Mouse (Mus musculus) T-cell, adult 2 months (primary cell): Measurements from ENCODE around the gene Hopx.
A peak's percentile ranks its signal among the peaks of the same experiment; 100 is the strongest.

Experiments
- DNase-seq: peaks from one replicate; pipeline ENCODE4 v3.0.0; 2022; ENCODE audit warnings: low spot score

The Hopx gene

GRCm38 (mm10) chr5:77114817-77115731 is at the start of gene Hopx:
TSS of gene Hopx (minus strand) at chr5:77115121.
- no peak for DNase-seq

GRCm38 (mm10) chr5:77163597-77163996 is 48.7 kb upstream of the Hopx start:
- no peak for DNase-seq

GRCm38 (mm10) chr5:77162566-77162965 is 47.6 kb upstream of the Hopx start:
- DNase-seq, result no peak

- DNase-seq, result no peak
Measured at GRCm38 (mm10) chr5:77157777-77158540, 43.0 kb upstream of the Hopx start.

DNA sequence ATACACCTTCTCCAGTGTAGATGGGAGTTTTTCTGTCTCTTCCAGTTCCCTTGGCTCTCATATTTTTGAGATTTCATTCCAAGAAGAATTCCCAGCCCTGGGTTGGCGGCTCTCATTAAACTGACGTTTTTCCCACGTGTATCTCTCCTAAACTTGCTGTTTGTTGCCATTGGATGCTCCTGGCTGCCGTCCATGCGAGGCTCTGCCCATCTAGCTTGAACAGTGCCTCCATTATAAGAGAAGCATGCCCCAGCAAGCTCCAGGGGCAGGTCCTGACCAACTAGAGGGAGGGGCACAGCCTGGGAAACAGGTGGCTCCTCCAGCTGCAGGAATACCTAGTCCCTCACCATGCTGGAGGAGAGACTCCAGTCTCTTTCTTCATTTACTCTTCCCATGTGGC is 42.0 kb upstream of the Hopx start:
- no peak for DNase-seq

- DNase-seq, result no peak
Measured at GRCm38 (mm10) chr5:77155526-77155925, 40.6 kb upstream of the Hopx start.

GRCm38 (mm10) chr5:77154812-77155211 is 39.9 kb upstream of the Hopx start:
- DNase-seq, result no peak

- no peak for DNase-seq
Measured at GRCm38 (mm10) chr5:77151738-77152137, 36.8 kb upstream of the Hopx start.

DNA sequence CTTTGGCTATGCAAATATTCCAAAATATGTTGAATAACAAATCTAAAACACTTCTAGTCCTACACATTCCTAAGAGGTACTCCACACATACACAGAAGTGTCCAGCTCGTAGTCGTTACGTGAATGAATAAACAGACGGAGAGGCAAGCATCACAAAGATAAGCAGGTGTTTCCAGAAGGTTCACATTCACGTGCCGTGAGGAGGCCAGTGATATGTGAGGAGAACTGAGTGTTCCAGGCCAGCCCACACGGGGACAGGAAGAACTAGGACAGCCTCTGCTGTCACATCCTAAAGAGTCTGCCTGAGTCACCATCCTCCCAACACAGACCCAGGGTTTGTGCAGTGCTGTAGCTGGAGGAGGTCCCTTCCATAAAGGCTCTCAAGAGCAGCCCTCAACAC is 36.2 kb upstream of the Hopx start:
- no peak for DNase-seq

- peak; percentile 31 for DNase-seq
Measured at GRCm38 (mm10) chr5:77148021-77148621, 33.2 kb upstream of the Hopx start.

DNA sequence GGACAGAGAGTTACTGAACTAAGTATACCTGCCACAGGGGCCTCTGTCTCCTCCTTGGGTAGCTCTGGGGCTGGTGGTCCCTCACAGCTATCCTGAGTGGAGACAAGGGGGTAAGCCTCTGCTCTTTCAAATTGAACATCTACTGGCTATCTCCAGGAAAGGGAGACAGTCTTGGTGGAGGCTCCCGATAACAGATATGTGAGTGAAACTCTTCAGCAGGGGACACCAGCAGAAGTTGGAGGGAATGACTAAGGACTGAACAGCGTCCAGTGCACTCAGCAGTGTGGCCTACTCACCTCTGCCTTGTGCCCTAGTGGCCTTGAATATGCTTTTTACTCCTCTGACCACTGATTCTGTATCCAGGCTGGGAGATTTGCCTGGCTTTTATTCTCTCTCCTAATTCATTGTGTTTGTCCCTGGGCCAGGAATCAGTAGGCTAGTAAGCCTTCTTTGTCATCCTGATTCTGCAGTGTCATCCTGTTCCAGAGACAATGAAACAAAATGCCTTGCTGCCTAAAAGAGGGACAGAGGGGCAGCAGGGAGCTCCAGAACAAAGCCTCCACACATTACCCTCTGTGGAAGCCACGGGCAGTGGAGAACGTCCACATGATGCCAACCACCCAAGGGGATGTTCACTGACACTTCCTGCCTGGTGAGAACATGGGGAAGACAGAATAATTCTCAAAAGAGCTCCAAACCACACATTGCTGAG is 31.7 kb upstream of the Hopx start:
- DNase-seq, result no peak

DNA sequence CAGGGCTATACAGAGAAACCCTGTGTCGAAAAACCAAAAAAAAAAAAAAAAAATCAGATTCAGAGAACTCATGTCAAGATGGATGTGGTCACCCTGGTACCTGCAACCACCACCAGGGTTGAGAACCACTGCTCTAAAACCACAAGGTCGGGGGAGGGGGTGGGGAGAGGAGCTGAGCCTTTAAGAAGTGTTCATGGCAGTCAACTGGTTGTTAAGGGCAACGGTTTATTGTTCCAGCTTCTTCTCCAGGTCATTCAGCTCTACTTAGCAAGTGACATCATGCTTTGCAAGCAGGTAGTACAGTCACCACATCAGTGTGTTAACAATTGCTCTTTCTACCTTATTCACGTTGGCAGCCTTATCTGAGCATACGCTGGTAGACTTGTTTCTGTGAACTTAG is 29.7 kb upstream of the Hopx start:
- DNase-seq, result peak; percentile 65

GRCm38 (mm10) chr5:77143076-77143475 is 28.2 kb upstream of the Hopx start:
- no peak for DNase-seq

GRCm38 (mm10) chr5:77141336-77141735 is 26.4 kb upstream of the Hopx start:
- no peak for DNase-seq

GRCm38 (mm10) chr5:77140861-77141260 is 25.9 kb upstream of the Hopx start:
- DNase-seq, result no peak

DNA sequence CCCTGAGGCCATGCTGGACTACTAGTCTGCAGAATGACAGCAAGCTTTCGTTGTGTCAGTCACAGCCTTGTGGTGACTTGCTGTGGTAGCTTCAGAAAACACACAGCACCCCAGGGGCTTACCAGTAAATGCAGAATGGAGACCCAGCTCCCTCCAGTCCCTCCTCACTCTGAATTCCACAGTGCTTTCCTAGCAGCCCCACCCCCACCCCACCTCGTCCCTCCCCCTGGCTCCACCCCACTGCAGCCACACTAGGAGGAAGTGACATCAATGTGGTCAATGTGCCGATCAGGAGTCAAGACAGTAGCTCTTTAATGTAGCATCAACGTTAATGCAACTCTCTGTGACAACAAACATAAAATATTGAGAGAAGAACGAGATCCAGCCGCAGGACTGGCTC is 25.2 kb upstream of the Hopx start:
- DNase-seq, result peak; percentile 84

DNA sequence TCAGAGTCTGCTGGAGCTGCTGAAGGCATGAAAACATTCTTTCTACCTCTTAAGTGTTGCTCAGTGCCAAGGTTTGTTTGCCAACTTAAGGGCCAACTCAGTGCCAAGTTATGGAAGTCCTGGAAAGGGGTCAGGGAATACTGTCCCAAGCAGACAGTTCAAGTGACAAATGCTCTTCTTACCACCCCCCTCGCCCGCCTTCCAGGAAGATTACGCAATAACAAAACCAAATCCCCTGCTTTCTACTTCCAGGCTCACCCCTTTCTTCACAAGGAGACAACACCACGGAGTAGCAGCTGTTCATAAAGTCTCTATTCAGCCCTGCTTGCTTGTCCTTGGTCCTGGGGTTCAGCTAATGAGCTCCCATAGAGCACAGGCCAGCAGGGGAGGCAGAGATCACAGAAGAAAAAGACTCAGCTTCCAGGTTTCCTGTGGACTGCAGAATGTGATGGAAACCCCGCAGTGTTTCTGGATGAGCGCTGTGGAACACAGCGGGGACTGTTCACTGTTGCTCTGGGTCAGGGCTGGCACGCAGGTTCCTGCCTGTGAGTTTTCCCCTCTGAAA is 22.9 kb upstream of the Hopx start:
- no peak for DNase-seq

- no peak for DNase-seq
Measured at GRCm38 (mm10) chr5:77136684-77137224, 21.8 kb upstream of the Hopx start.

GRCm38 (mm10) chr5:77134961-77135360 is 20.0 kb upstream of the Hopx start:
- DNase-seq, result no peak

DNA sequence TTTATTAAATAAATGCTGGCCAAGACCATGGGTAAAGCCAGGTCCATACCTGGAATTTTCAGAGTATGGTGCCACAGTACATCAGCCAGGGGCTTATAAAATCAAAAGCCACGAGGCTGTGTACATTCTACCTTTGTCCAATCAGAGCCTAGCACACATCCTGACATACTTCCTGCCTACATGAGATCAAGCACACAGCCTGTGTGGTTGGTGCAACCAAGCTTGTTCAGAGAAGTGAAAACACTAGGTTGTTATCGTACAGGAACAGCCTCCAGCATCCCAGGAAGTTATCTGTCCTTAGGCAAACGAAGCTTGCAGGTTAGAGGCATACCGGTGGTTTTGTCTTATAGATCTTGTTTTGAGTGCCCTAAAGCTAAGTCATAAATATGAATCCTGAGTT is 19.5 kb upstream of the Hopx start:
- peak; percentile 73 for DNase-seq

- peak; percentile 5 for DNase-seq
Measured at GRCm38 (mm10) chr5:77133960-77134359, 19.0 kb upstream of the Hopx start.
